Mouse (Mus musculus) liver, embryonic 11.5 days (tissue): ENCODE measurements at regions not wholly inside any gene's neighbourhood (a gene's known extent, or its start where the extent isn't known, plus 50 kb on each side); places are given as distances from the start of the nearest gene placed in this dataset.

ENCODE experiments used
- ATAC-seq: fragments of 200-750 bp; cut with Nextera tagmentation; replicated peaks from 2 replicates; pipeline ENCODE4 v1.8.0; 2017; ENCODE audit warnings: moderate number of reproducible peaks, mild to moderate bottlenecking, moderate TSS enrichment, moderate library complexity; ENCODE audit not compliant: low FRiP score
- DNase-seq: peaks from one replicate; pipeline ENCODE4 v3.0.0-alpha.2; 2017; ENCODE audit warnings: low spot score
- H3K27ac ChIP-seq: fragments of 300-500 bp; sonication (generic); 2 replicates; pipeline ENCODE4 v1.5.1; 2014; ENCODE audit warnings: mild to moderate bottlenecking, low read depth, low read length, control low read depth
- H3K27me3 ChIP-seq: fragments of 300-500 bp; sonication (generic); replicated peaks from 2 replicates; pipeline ENCODE4 v1.6.1; 2014; ENCODE audit warnings: low read length, mixed read lengths; ENCODE audit not compliant: control insufficient read depth, insufficient read depth
- H3K36me3 ChIP-seq: fragments of 300-500 bp; sonication (generic); 2 replicates; pipeline ENCODE4 v1.6.1; 2014; ENCODE audit warnings: mild to moderate bottlenecking, low read length, moderate library complexity, mixed read lengths; ENCODE audit not compliant: control insufficient read depth, insufficient read depth
- H3K4me1 ChIP-seq: fragments of 300-500 bp; sonication (generic); replicated peaks from 2 replicates; pipeline ENCODE4 v1.6.1; 2014; ENCODE audit warnings: low read length, mixed read lengths; ENCODE audit not compliant: control insufficient read depth, insufficient read depth
- H3K4me2 ChIP-seq: fragments of 300-500 bp; sonication (generic); 2 replicates; pipeline ENCODE4 v1.6.1; 2014; ENCODE audit warnings: mild to moderate bottlenecking, control low read depth, moderate library complexity
- H3K4me3 ChIP-seq: fragments of 300-500 bp; sonication (generic); 2 replicates; pipeline ENCODE4 v1.5.1; 2014; ENCODE audit warnings: low read depth, low read length, control low read depth
- H3K9ac ChIP-seq: fragments of 300-500 bp; sonication (generic); 2 replicates; pipeline ENCODE4 v1.6.1; 2014; ENCODE audit warnings: low read depth, low read length, control low read depth
- H3K9me3 ChIP-seq: fragments of 300-500 bp; sonication (generic); 2 replicates; pipeline ENCODE4 v1.6.1; 2016; ENCODE audit warnings: low read length, inconsistent platforms, mixed read lengths; ENCODE audit not compliant: control insufficient read depth
- WGBS: fragments of 180-500 bp; shearing (Covaris S2); extraction: QIAGEN DNeasy Blood & Tissue Kit; methylation state at CpG from one replicate; pipeline ENCODE4 v1.1.7; 2014; 5-methylcytosine and 5-hydroxymethylcytosine counted together

DNA sequence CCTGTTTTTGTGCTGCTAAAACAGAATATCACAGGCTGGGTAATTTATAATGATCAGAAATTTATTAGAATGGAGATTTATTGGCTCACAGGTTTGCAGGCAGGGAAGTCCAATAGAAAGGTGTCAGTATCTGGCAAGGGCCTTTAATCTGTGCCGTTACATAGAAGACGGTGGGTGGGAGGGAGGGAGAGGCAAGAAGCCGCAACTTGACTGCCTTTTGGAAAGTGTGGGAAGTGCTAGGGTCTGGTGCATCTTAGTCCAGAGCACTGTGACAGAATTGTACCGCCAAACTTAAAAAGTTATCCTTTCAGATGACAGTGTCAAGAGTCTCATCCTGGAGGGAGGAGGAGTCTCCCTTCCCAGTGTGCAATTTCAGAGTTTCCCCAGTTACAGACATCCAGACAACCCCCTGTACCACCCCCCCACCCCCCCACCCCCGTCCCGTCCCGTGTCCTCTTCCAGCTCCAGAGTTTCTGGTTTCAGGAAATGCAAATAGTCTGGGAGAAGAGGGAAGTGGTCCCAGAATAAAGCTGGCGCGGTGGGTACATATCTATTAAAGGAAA, 261.4 kb upstream of the Mpped2 start:
- DNase-seq (no peak), ATAC-seq (0 out of 2 replicates have a peak, but pooled peaks have one; percentile 10)
- Histone ChIP-seq H3K27ac (no peak overlapping the region), H3K9ac (no peak overlapping the region), H3K27me3 (no peaks in the 10 kb centered on the region), H3K36me3 (no peaks in the 10 kb centered on the region), H3K4me2 (no peak overlapping the region), H3K4me1 (no peaks in the 10 kb centered on the region), H3K9me3 (no peaks in the 10 kb centered on the region), H3K4me3 (no peak overlapping the region)
- WGBS = 18% methylated on average over 9 of the region's 9 CpGs

GRCm38 (mm10) chr2:106436136-106436535, 256.9 kb upstream of the Mpped2 start:
- H3K9me3 ChIP-seq = no peaks in the 10 kb centered on the region

GRCm38 (mm10) chr2:106454310-106454974, 238.6 kb upstream of the Mpped2 start:
- H3K4me2 ChIP-seq = no peak overlapping the region
- DNase-seq = no peak
- WGBS = 61% methylated on average over 7 of the region's 7 CpGs
- no peaks in the 10 kb centered on the region for H3K4me1 ChIP-seq
- H3K27ac ChIP-seq = no peak overlapping the region
- H3K4me3 ChIP-seq = no peak overlapping the region
- H3K9me3 ChIP-seq = no peaks in the 10 kb centered on the region
- no peak for ATAC-seq
- H3K27me3 ChIP-seq = no peaks in the 10 kb centered on the region
- H3K9ac ChIP-seq = no peak overlapping the region
- H3K36me3 ChIP-seq = no peaks in the 10 kb centered on the region

More at GRCm38 (mm10) chr2:106436136-106436535, 256.9 kb upstream of the Mpped2 start:
- Histone ChIP-seq H3K4me2 (no peak overlapping the region), H3K36me3 (no peaks in the 10 kb centered on the region), H3K9ac (no peak overlapping the region), H3K4me3 (no peak overlapping the region), H3K4me1 (no peaks in the 10 kb centered on the region), H3K27me3 (no peaks in the 10 kb centered on the region), H3K27ac (no peak overlapping the region)
- 75% methylated on average over 2 of the region's 2 CpGs for WGBS
- DNase-seq = no peak
- no peak for ATAC-seq

GRCm38 (mm10) chr2:106455039-106455438, 238.0 kb upstream of the Mpped2 start:
- Histone ChIP-seq H3K4me2 (no peak overlapping the region), H3K9me3 (no peaks in the 10 kb centered on the region), H3K9ac (no peak overlapping the region), H3K27me3 (no peaks in the 10 kb centered on the region), H3K4me1 (no peaks in the 10 kb centered on the region), H3K36me3 (no peaks in the 10 kb centered on the region), H3K27ac (no peak overlapping the region), H3K4me3 (no peak overlapping the region)
- WGBS = 84% methylated on average over 4 of the region's 4 CpGs
- ATAC-seq (no peak), DNase-seq (no peak)

GRCm38 (mm10) chr2:106455972-106456371, 237.1 kb upstream of the Mpped2 start:
- Histone ChIP-seq H3K4me2 (no peak overlapping the region), H3K4me3 (no peak overlapping the region), H3K27ac (no peak overlapping the region), H3K27me3 (no peaks in the 10 kb centered on the region), H3K36me3 (no peaks in the 10 kb centered on the region), H3K9me3 (no peaks in the 10 kb centered on the region), H3K9ac (no peak overlapping the region), H3K4me1 (0 out of 2 replicates have a peak, but pooled peaks cover 2% of the 10 kb centered on the region)
- DNase-seq (no peak), ATAC-seq (no peak)
- 84% methylated on average over 3 of the region's 3 CpGs for WGBS

- H3K27ac ChIP-seq = no peak overlapping the region
- no peaks in the 10 kb centered on the region for H3K27me3 ChIP-seq
- no peak overlapping the region for H3K4me3 ChIP-seq
- peaks cover 10% of the 10 kb centered on the region; the same call in 1 of the 2 replicates for H3K4me1 ChIP-seq
- DNase-seq = no peak
- WGBS = 51% methylated on average over 5 of the region's 5 CpGs
- no peak overlapping the region for H3K9ac ChIP-seq
- no peak for ATAC-seq
- no peaks in the 10 kb centered on the region for H3K36me3 ChIP-seq
- H3K4me2 ChIP-seq = no peak overlapping the region
- no peaks in the 10 kb centered on the region for H3K9me3 ChIP-seq
Observed at GRCm38 (mm10) chr2:106458003-106458402, 235.1 kb upstream of the Mpped2 start.

GRCm38 (mm10) chr2:106461021-106461420, 232.0 kb upstream of the Mpped2 start:
- no peak overlapping the region for H3K9ac ChIP-seq
- H3K4me3 ChIP-seq = no peak overlapping the region
- WGBS = 37% methylated on average over 8 of the region's 8 CpGs
- DNase-seq (no peak), ATAC-seq (no peak)
- peaks cover 10% of the 10 kb centered on the region; the same call in 1 of the 2 replicates for H3K4me1 ChIP-seq
- no peaks in the 10 kb centered on the region for H3K9me3 ChIP-seq
- H3K27me3 ChIP-seq = no peaks in the 10 kb centered on the region
- no peak overlapping the region for H3K4me2 ChIP-seq
- no peaks in the 10 kb centered on the region for H3K36me3 ChIP-seq
- no peak overlapping the region for H3K27ac ChIP-seq

- Histone ChIP-seq H3K4me1 (peaks cover 10% of the 10 kb centered on the region; the same call in 1 of the 2 replicates), H3K36me3 (no peaks in the 10 kb centered on the region), H3K4me2 (no peak overlapping the region), H3K27ac (no peak overlapping the region), H3K9me3 (no peaks in the 10 kb centered on the region), H3K27me3 (no peaks in the 10 kb centered on the region), H3K9ac (no peak overlapping the region), H3K4me3 (no peak overlapping the region)
- ATAC-seq (no peak), DNase-seq (no peak)
- WGBS = 23% methylated on average over 7 of the region's 7 CpGs
Observed at GRCm38 (mm10) chr2:106461490-106461889, 231.6 kb upstream of the Mpped2 start.
